Mouse (Mus musculus) liver, adult 2 months (tissue): ENCODE results near the gene Lmx1a.

Experiments
- CTCF ChIP-seq: fragments of 200-500 bp; IDR thresholded peaks from 2 replicates; pipeline ENCODE4 v1.5.1; 2011; ENCODE audit warnings: low read depth, low read length, control low read depth
- POLR2A ChIP-seq: fragments of 200-500 bp; IDR thresholded peaks from 2 replicates; pipeline ENCODE4 v1.6.1; 2011; ENCODE audit warnings: low read length, control low read depth; ENCODE audit not compliant: insufficient read depth; ENCODE audit errors: extremely low read depth

DNA sequence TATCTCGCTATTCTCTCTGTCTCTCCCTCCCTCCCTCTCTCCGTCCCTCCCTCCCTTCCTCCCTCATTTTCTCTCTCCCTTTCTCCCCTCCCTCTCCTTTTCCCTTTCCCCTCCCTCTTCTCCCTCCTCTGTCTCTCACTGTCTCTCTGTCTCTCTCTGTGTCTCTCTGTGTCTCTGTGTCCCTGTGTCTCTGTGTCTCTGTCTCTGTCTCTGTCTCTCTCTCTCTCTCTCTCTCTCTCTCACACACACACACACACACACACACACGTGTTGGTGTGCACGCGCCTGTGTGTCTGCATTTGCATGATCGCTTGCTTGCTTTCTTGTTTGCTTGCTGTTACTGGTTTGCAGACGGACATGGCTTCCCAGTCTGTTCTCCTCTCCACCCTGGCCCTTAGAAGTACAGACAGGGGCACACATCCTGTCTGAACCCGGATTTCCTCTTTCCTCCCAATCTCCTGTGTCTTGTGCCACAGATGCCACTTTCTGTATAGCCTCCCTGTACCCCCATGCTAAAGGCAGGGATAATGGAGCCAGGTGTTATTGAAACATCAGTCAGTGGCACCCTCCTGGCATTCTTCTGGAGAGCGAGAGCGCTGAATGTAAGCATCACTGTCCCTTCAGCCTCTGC lies 114.4 kb downstream of the Lmx1a start:
- TF ChIP-seq POLR2A (no peak), CTCF (no peak)
